Mouse (Mus musculus) frontal cortex, postnatal 14 days (tissue): ENCODE data around the gene Mctp2.
A peak's percentile ranks its signal among the peaks of the same experiment; 100 is the strongest.
"Not testable (repeated sequence)": the region's sequence is repeated elsewhere in the genome, so short reads cannot be mapped to it uniquely, and the experiment has no call there.

Source experiments
- DNase-seq, 2 experiments: peaks; one replicate each; pipeline ENCODE4 v3.0.0; 2022; ENCODE audit warnings: low spot score in 2 of 2

Mctp2 gene

GRCm38 (mm10) chr7:72271546-72271945 is 34.9 kb downstream of the Mctp2 start:
- no peak for DNase-seq

GRCm38 (mm10) chr7:72269994-72270393 is 36.4 kb downstream of the Mctp2 start:
- no peak for DNase-seq

- no peak for DNase-seq
These were observed 45.4 kb downstream of the Mctp2 start for GRCm38 (mm10) chr7:72260766-72261655.

GRCm38 (mm10) chr7:72259045-72259444 is 47.4 kb downstream of the Mctp2 start:
- DNase-seq: no peak

GRCm38 (mm10) chr7:72250326-72250725 is 56.1 kb downstream of the Mctp2 start:
- DNase-seq: not testable (repeated sequence)

- no peak for DNase-seq
These were observed 65.1 kb downstream of the Mctp2 start for GRCm38 (mm10) chr7:72241269-72241668.

GRCm38 (mm10) chr7:72239782-72240493 is 66.5 kb downstream of the Mctp2 start:
- peak in 1 of 2 experiments; percentile 27 for DNase-seq

GRCm38 (mm10) chr7:72238575-72238974 is 67.8 kb downstream of the Mctp2 start:
- DNase-seq: peak; percentile 36 to 72

- DNase-seq: no peak
These were observed 71.9 kb downstream of the Mctp2 start for GRCm38 (mm10) chr7:72234433-72234998.

GRCm38 (mm10) chr7:72231182-72231877 is 75.1 kb downstream of the Mctp2 start:
- DNase-seq: no peak

GRCm38 (mm10) chr7:72229925-72230324 is 76.5 kb downstream of the Mctp2 start:
- no peak for DNase-seq

- no peak for DNase-seq
These were observed 82.8 kb downstream of the Mctp2 start for GRCm38 (mm10) chr7:72223558-72223957.

- no peak for DNase-seq
These were observed 83.9 kb downstream of the Mctp2 start for GRCm38 (mm10) chr7:72222532-72222931.

GRCm38 (mm10) chr7:72218048-72218447 is 88.4 kb downstream of the Mctp2 start:
- no peak for DNase-seq

GRCm38 (mm10) chr7:72215563-72216215 is 90.7 kb downstream of the Mctp2 start:
- no peak for DNase-seq

GRCm38 (mm10) chr7:72210201-72210600 is 96.2 kb downstream of the Mctp2 start:
- no peak for DNase-seq

- no peak for DNase-seq
These were observed 97.1 kb downstream of the Mctp2 start for GRCm38 (mm10) chr7:72209296-72209695.

GRCm38 (mm10) chr7:72206841-72207240 is 99.6 kb downstream of the Mctp2 start:
- DNase-seq: no peak

- DNase-seq: no peak
These were observed 110.7 kb downstream of the Mctp2 start for GRCm38 (mm10) chr7:72195709-72196108.

- no peak for DNase-seq
These were observed 113.1 kb downstream of the Mctp2 start for GRCm38 (mm10) chr7:72193304-72193703.

- DNase-seq: no peak
These were observed 124.8 kb downstream of the Mctp2 start for GRCm38 (mm10) chr7:72181651-72182050.
